In the genomic region with DNA sequence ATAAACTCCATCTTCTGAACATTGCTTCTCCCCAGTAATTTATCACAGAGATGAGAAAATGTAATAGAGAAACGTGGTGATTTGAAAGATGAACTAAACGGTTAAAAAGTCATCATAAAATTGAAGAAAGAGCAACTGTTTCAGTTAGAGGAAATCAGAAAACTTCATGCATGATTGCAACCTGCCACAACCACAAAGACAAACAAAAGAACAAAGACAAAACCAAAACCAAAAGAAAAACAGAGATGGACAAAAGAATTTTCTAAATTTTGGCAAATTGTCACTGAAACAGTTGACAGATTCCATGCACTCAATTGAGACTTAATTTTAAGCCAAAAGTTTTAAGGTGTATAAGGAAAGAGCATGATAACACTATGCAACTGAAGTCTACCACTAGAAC, we compare ENCODE assay signal across 25 mouse cellular contexts.
"Had no signal": no experiment of that assay in that cellular context is flagged by ENCODE, and none has a peak within 500 bp of the region (broad histone marks: within the 10 kb centered on the region; RNA-seq: fewer than 3 reads in every experiment).

No protein-coding gene starts in this region.

- H3K27me3 ChIP-seq: heart, embryonic 12.5 days; hindbrain, embryonic 12.5 days; intestine, embryonic 15.5 days; limb, embryonic 13.5 days; limb, embryonic 15.5 days; liver, embryonic 12.5 days had no signal

- ATAC-seq: hindbrain, embryonic 16.5 days; inflammation-experienced regulatory T-cells, adult 6 months; intestine, embryonic 15.5 days; intestine, postnatal 0 days; liver, embryonic 12.5 days had no signal

- DNase-seq: gastrocnemius, adult 2 months; gastrocnemius, postnatal 10 days; gastrocnemius, postnatal 25 days; heart, adult 18-20 months; heart, postnatal 10 days; heart, postnatal 4 days; kidney, adult 18-20 months; kidney, adult 8-10 months; kidney, postnatal 10 days; kidney, postnatal 25 days; kidney, postnatal 4 days; layer of hippocampus, adult 9-11 months; layer of hippocampus, postnatal 36 days; left cerebral cortex, postnatal 4 days had no signal

- H3K36me3 ChIP-seq: heart, embryonic 10.5 days; heart, embryonic 12.5 days; hindbrain, embryonic 10.5 days; hindbrain, embryonic 12.5 days; intestine, embryonic 15.5 days; limb, embryonic 13.5 days; limb, embryonic 15.5 days; liver, embryonic 12.5 days had no signal
